Mouse (Mus musculus) forebrain, postnatal 0 days (tissue): ENCODE data around the gene Pdlim5. TPM values are rescaled to one million over a fixed set of nuclear protein-coding genes. Genes with fewer than 3 reads are reported as not detected.
A peak's percentile ranks its signal among the peaks of the same experiment; 100 is the strongest.

Experiments
- ATAC-seq: fragments of 200-750 bp; cut with Nextera tagmentation; 2 replicates; pipeline ENCODE4 v1.8.0; 2017; ENCODE audit warnings: mild to moderate bottlenecking, moderate library complexity
- DNase-seq: peaks from one replicate; pipeline ENCODE4 v3.0.0-alpha.2; 2015
- H3K27ac ChIP-seq: fragments of 300-500 bp; sonication (generic); 2 replicates; pipeline ENCODE4 v1.5.1; 2014; ENCODE audit warnings: low read depth, mild to moderate bottlenecking, antibody characterized with exemption, low read length, moderate library complexity, mixed read lengths
- H3K27me3 ChIP-seq: fragments of 300-500 bp; sonication (generic); 2 replicates; pipeline ENCODE4 v1.6.1; 2014; ENCODE audit warnings: mild to moderate bottlenecking, low read length, mixed read lengths; ENCODE audit not compliant: insufficient read depth
- H3K36me3 ChIP-seq: fragments of 300-500 bp; sonication (generic); 2 replicates; pipeline ENCODE4 v1.6.1; 2014; ENCODE audit warnings: mild to moderate bottlenecking, moderate library complexity; ENCODE audit not compliant: insufficient read depth
- H3K4me1 ChIP-seq: fragments of 300-500 bp; sonication (generic); 2 replicates; pipeline ENCODE4 v1.6.1; 2014; ENCODE audit warnings: antibody characterized with exemption; ENCODE audit not compliant: insufficient read depth
- H3K4me2 ChIP-seq: fragments of 300-500 bp; sonication (generic); 2 replicates; pipeline ENCODE4 v1.6.1; 2014; ENCODE audit warnings: low read depth, mild to moderate bottlenecking, moderate library complexity
- H3K4me3 ChIP-seq: fragments of 300-500 bp; sonication (generic); 2 replicates; pipeline ENCODE4 v1.5.1; 2014; ENCODE audit warnings: low read depth, low read length, mixed read lengths
- H3K9ac ChIP-seq: fragments of 300-500 bp; sonication (generic); 2 replicates; pipeline ENCODE4 v1.6.1; 2014; ENCODE audit warnings: mild to moderate bottlenecking
- H3K9me3 ChIP-seq: fragments of 300-500 bp; sonication (generic); 2 replicates; pipeline ENCODE4 v1.6.1; 2016; ENCODE audit warnings: low read length
- CTCF ChIP-seq: sonication (generic); IDR thresholded peaks from 2 replicates; pipeline ENCODE4 v1.5.1; 2016; ENCODE audit warnings: antibody characterized with exemption, control low read depth, low read depth
- WGBS: fragments of 180-500 bp; shearing (Covaris S2); extraction: QIAGEN DNeasy Blood & Tissue Kit; methylation state at CpG from one replicate; pipeline ENCODE4 v1.1.7; 2014; 5-methylcytosine and 5-hydroxymethylcytosine counted together
- polyA plus RNA-seq: library from polyadenylated mRNA; unstranded; fragments of >200 nt; fragmentation: Nextera tagmentation; extraction: Ambion mirVana; gene quantifications from 2 replicates; pipeline ENCODE4 v1.2.1, GENCODE M21; 2015
- total RNA-seq: library from RNA; depleted of rRNA; stranded (reverse); fragments of >200 nt; gene quantifications from 2 replicates; pipeline ENCODE4 v1.2.3, GENCODE M21; 2014

Gene Pdlim5
- total and polyA plus RNA-seq, 2 experiments from 2014 or later = 12.2 to 20.1 TPM

DNA sequence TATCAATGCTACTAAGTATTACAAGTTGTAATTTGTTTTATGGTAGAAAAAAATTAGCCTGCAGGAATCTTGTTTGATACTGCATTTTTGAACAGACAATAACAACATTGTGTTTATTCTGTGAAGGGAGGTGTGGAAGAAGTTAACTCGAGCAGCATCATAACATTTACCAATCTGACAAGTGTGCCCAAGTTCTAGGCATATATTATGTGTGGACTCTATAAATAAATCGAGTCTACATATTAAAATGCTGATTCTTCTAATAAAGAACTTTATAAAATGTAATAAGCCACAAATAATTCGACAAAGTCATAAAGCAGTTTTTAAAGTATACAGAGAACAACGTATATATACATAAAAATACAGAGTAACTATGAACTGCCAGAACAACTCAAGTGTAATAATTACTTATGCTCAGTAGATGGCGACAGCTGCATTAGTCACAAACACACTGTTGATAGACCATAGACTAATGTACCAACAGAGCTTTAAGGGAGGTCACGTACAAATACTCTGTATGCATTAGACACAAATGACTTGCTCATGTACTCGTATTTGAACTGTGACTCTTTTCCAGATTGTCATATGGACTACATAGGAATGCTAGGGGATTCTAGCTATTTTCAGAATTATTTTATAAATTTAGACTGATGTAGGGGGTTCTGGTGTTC, 100.7 kb downstream of the Pdlim5 start:
- DNase-seq (peak; percentile 85), ATAC-seq (peak; percentile 82; the same call in 1 of the 2 replicates)
- no peaks in the 10 kb centered on the region for H3K36me3 ChIP-seq
- no peak overlapping the region for H3K9ac ChIP-seq
- H3K4me2 ChIP-seq = no peak overlapping the region
- H3K4me3 ChIP-seq = no peak overlapping the region
- no peaks in the 10 kb centered on the region for H3K27me3 ChIP-seq
- 20% methylated on average over 7 of the region's 7 CpGs for WGBS
- H3K4me1 ChIP-seq = no peaks in the 10 kb centered on the region
- no peaks in the 10 kb centered on the region for H3K9me3 ChIP-seq
- TF ChIP-seq CTCF = peak; percentile 87
- H3K27ac ChIP-seq = no peak overlapping the region

DNA sequence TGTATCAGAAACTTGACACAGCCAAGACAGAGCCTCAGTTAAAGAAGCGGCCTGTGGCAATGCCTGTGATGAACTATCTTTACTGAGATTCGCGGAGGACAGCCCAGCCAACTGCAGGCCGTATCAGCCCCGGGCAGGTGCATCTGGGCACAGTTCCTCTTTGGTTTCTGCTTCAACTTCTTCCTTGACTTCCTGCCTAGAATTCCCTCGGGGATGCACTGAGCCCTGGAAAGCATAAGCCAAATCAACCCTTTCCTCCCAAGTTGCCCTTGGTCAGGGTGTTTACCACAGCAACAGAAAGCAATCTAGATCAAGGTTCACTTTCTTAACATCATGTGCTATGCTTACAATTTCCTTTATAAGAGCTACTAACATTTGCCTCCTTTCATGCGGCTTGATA, 101.9 kb downstream of the Pdlim5 start:
- TF ChIP-seq CTCF = no peak
- H3K4me2 ChIP-seq = no peak overlapping the region
- ATAC-seq = no peak
- H3K9me3 ChIP-seq = no peaks in the 10 kb centered on the region
- H3K36me3 ChIP-seq = no peaks in the 10 kb centered on the region
- 82% methylated on average over 7 of the region's 7 CpGs for WGBS
- no peak for DNase-seq
- H3K4me1 ChIP-seq = no peaks in the 10 kb centered on the region
- no peak overlapping the region for H3K4me3 ChIP-seq
- H3K27ac ChIP-seq = no peak overlapping the region
- no peak overlapping the region for H3K9ac ChIP-seq
- H3K27me3 ChIP-seq = no peaks in the 10 kb centered on the region

DNA sequence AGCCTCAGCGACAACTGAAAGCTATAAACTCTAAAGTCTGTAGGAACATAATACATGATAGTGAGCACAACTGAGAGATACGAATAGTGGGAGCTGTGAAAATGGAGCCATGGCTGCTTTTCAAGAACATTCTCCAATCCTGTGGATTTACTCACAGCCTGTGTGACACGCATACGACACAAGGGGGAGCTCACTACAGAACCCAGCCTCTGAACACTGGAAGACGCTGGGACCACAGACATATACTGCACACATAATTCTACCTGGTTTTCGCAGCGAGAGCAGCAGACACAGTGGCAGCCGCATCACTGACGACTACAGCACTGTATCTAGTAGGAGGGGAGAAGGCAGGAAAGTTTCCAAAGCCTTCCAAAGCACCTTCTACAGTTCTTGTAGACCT, 112.8 kb downstream of the Pdlim5 start:
- H3K36me3 ChIP-seq = no peaks in the 10 kb centered on the region

GRCm38 (mm10) chr3:142281656-142282055, 113.8 kb downstream of the Pdlim5 start:
- no peak overlapping the region for H3K9ac ChIP-seq
- H3K4me3 ChIP-seq = no peak overlapping the region
- 86% methylated on average over 7 of the region's 7 CpGs for WGBS
- no peaks in the 10 kb centered on the region for H3K4me1 ChIP-seq
- DNase-seq (no peak), ATAC-seq (no peak)
- H3K27ac ChIP-seq = no peak overlapping the region
- no peaks in the 10 kb centered on the region for H3K36me3 ChIP-seq
- H3K4me2 ChIP-seq = no peak overlapping the region
- H3K27me3 ChIP-seq = no peaks in the 10 kb centered on the region
- no peaks in the 10 kb centered on the region for H3K9me3 ChIP-seq
- no peak for TF ChIP-seq CTCF

More for the DNA sequence above, 112.8 kb downstream of the Pdlim5 start:
- Histone ChIP-seq H3K9me3 (no peaks in the 10 kb centered on the region), H3K4me3 (no peak overlapping the region; the same call in 1 of the 2 replicates), H3K9ac (no peak overlapping the region), H3K4me2 (no peak overlapping the region), H3K4me1 (no peaks in the 10 kb centered on the region), H3K27ac (no peak overlapping the region), H3K27me3 (no peaks in the 10 kb centered on the region)
- WGBS = 34% methylated on average over 9 of the region's 9 CpGs
- ATAC-seq = peak; percentile 94
- peak; percentile 78 for DNase-seq
- peak; percentile 78 for TF ChIP-seq CTCF

GRCm38 (mm10) chr3:142281093-142281445, 114.4 kb downstream of the Pdlim5 start:
- H3K4me2 ChIP-seq = no peak overlapping the region
- DNase-seq = no peak
- ATAC-seq = peak; percentile 19; the same call in 1 of the 2 replicates
- no peak overlapping the region for H3K9ac ChIP-seq
- no peak overlapping the region for H3K4me3 ChIP-seq
- no peaks in the 10 kb centered on the region for H3K4me1 ChIP-seq
- TF ChIP-seq CTCF = no peak
- WGBS = 64% methylated on average over 1 of the region's 1 CpGs
- H3K27me3 ChIP-seq = no peaks in the 10 kb centered on the region
- H3K27ac ChIP-seq = no peak overlapping the region
- H3K36me3 ChIP-seq = no peaks in the 10 kb centered on the region
- H3K9me3 ChIP-seq = no peaks in the 10 kb centered on the region

- no peak overlapping the region for H3K4me2 ChIP-seq
- H3K9me3 ChIP-seq = no peaks in the 10 kb centered on the region
- no peaks in the 10 kb centered on the region for H3K4me1 ChIP-seq
- peak; percentile 61 for ATAC-seq
- no peak overlapping the region for H3K27ac ChIP-seq
- TF ChIP-seq CTCF = no peak
- no peak overlapping the region for H3K4me3 ChIP-seq
- no peak overlapping the region for H3K9ac ChIP-seq
- WGBS = 57% methylated on average over 6 of the region's 6 CpGs
- H3K36me3 ChIP-seq = no peaks in the 10 kb centered on the region
- no peaks in the 10 kb centered on the region for H3K27me3 ChIP-seq
- DNase-seq = no peak
Measured at GRCm38 (mm10) chr3:142280366-142281092, 115.0 kb downstream of the Pdlim5 start.

- ATAC-seq = no peak
- no peaks in the 10 kb centered on the region for H3K36me3 ChIP-seq
- DNase-seq = no peak
- H3K27me3 ChIP-seq = no peaks in the 10 kb centered on the region
- no peaks in the 10 kb centered on the region for H3K9me3 ChIP-seq
- WGBS = 89% methylated on average over 3 of the region's 3 CpGs
- H3K4me3 ChIP-seq = no peak overlapping the region
- TF ChIP-seq CTCF = no peak
- H3K4me2 ChIP-seq = no peak overlapping the region
- no peaks in the 10 kb centered on the region for H3K4me1 ChIP-seq
- H3K9ac ChIP-seq = no peak overlapping the region
- H3K27ac ChIP-seq = no peak overlapping the region
Measured at GRCm38 (mm10) chr3:142279011-142279410, 116.5 kb downstream of the Pdlim5 start.
